Comparison of ENCODE assay signal across 25 mouse cellular contexts in genomic region chr14:46610226-46610855, GRCm38 (mm10).
DNase-seq lines count a peak whose midpoint lies in the region; ATAC-seq lines count a peak whose summit lies in the region.
"Had no signal": no experiment of that assay in that cellular context is flagged by ENCODE, and none has a peak within 500 bp of the region (broad histone marks: within the 10 kb centered on the region; RNA-seq: fewer than 3 reads in every experiment).

No protein-coding gene starts in this region.

- no peaks in the 10 kb centered on the region for H3K27me3 ChIP-seq in heart, embryonic 10.5 days (ENCODE audit: insufficient read depth, poor library complexity, severe bottlenecking)
- no peaks in the 10 kb centered on the region for H3K27me3 ChIP-seq in liver, embryonic 12.5 days (replicated peaks)
- H3K27me3 ChIP-seq: forebrain, embryonic 15.5 days; heart, embryonic 13.5 days; hindbrain, embryonic 15.5 days; intestine, embryonic 15.5 days; neural tube, embryonic 15.5 days had no signal

- WGBS in heart, embryonic 10.5 days = 69% methylated on average over 9 of the region's 9 CpGs
- 78% methylated on average over 9 of the region's 9 CpGs for WGBS in liver, embryonic 12.5 days (ENCODE audit: insufficient replicate concordance)

- H3K36me3 ChIP-seq in heart, embryonic 10.5 days = 0 out of 2 replicates have a peak, but pooled peaks cover 3% of the 10 kb centered on the region
- no peaks in the 10 kb centered on the region for H3K36me3 ChIP-seq in liver, embryonic 12.5 days
- H3K36me3 ChIP-seq: forebrain, embryonic 15.5 days; hindbrain, embryonic 15.5 days; intestine, embryonic 15.5 days; limb, embryonic 12.5 days; midbrain, embryonic 10.5 days; neural tube, embryonic 15.5 days had no signal

- DNase-seq in heart, embryonic 10.5 days (ENCODE audit: low spot score) = peak; percentile 71
- DNase-seq in heart, postnatal 25 days (ENCODE audit: low spot score) = no peak
- DNase-seq in lung, adult 18-20 months = peak; percentile 83 to 86
- peak; percentile 79 for DNase-seq in lung, postnatal 10 days
- DNase-seq in urinary bladder, postnatal 10 days (ENCODE audit: low spot score) = no peak
- DNase-seq: adrenal gland, postnatal 14 days; cerebellum, adult 2 months; cerebellum, postnatal 25 days; gastrocnemius, postnatal 14 days; heart, adult 18-20 months; heart, postnatal 4 days; kidney, adult 9 months; kidney, postnatal 14 days; thymus, adult 2 months had no signal

- H3K4me3 ChIP-seq in heart, embryonic 10.5 days = no peak overlapping the region
- no peak overlapping the region for H3K4me3 ChIP-seq in liver, embryonic 12.5 days
- H3K4me3 ChIP-seq: forebrain, embryonic 15.5 days; heart, embryonic 13.5 days; hindbrain, embryonic 15.5 days; intestine, embryonic 15.5 days; limb, embryonic 12.5 days; midbrain, embryonic 10.5 days; neural tube, embryonic 15.5 days had no signal

- H3K9me3 ChIP-seq in heart, embryonic 10.5 days = no peaks in the 10 kb centered on the region
- no peaks in the 10 kb centered on the region for H3K9me3 ChIP-seq in liver, embryonic 12.5 days (replicated peaks)
- H3K9me3 ChIP-seq: forebrain, embryonic 15.5 days; heart, embryonic 13.5 days; hindbrain, embryonic 15.5 days; intestine, embryonic 15.5 days; midbrain, embryonic 10.5 days; neural tube, embryonic 15.5 days had no signal

- H3K4me1 ChIP-seq in heart, embryonic 10.5 days = peaks cover 45% of the 10 kb centered on the region
- peaks cover 12% of the 10 kb centered on the region for H3K4me1 ChIP-seq in liver, embryonic 12.5 days

- intact Hi-C loops in heart, postnatal 25 days (cut with DNase I) = no loop called here

- H3K4me2 ChIP-seq in liver, embryonic 12.5 days = no peak overlapping the region
- H3K4me2 ChIP-seq: forebrain, embryonic 15.5 days; heart, embryonic 13.5 days; hindbrain, embryonic 15.5 days; intestine, embryonic 15.5 days; limb, embryonic 12.5 days; liver, embryonic 11.5 days; neural tube, embryonic 15.5 days had no signal

- 0 out of 2 replicates have a peak overlapping the region, but pooled peaks have one; percentile 42 for H3K27ac ChIP-seq in heart, embryonic 10.5 days
- H3K27ac ChIP-seq in liver, embryonic 12.5 days = no peak overlapping the region
- H3K27ac ChIP-seq: forebrain, embryonic 15.5 days; heart, embryonic 13.5 days; hindbrain, embryonic 15.5 days; intestine, embryonic 15.5 days; limb, embryonic 12.5 days; macrophage; midbrain, embryonic 10.5 days; neural tube, embryonic 15.5 days had no signal

- H3K9ac ChIP-seq in liver, embryonic 12.5 days = no peak overlapping the region
- H3K9ac ChIP-seq: forebrain, embryonic 15.5 days; heart, embryonic 13.5 days; hindbrain, embryonic 15.5 days; intestine, embryonic 15.5 days; limb, embryonic 12.5 days; neural tube, embryonic 15.5 days had no signal

- ATAC-seq in CD4-positive, CD25-positive, alpha-beta regulatory T cell, adult 4 months = no peak
- ATAC-seq in liver, embryonic 12.5 days = no peak
- ATAC-seq: forebrain, embryonic 15.5 days; intestine, embryonic 15.5 days had no signal

Comparison
In these comparisons a context has a peak if more than half of its experiments do, and no peak if none do; other contexts are left out.
1. DNase-seq: peak in heart, embryonic 10.5 days (single experiment), lung, adult 18-20 months (2 of 2) and lung, postnatal 10 days (single experiment); none in heart, postnatal 25 days (single experiment) and urinary bladder, postnatal 10 days (single experiment).